Mouse (Mus musculus) ES-E14 (cell line): ENCODE data around the gene Ap4m1. TPM values are rescaled to one million over a fixed set of nuclear protein-coding genes. Genes with fewer than 3 reads are reported as not detected.

ENCODE experiments used
- DNase-seq: peaks from one replicate; pipeline ENCODE4 v3.0.0-alpha.2; 2013; ENCODE audit warnings: low read depth, low spot score
- H3K27ac ChIP-seq: 2 replicates; pipeline ENCODE4 v1.5.1; 2012; ENCODE audit warnings: low read depth, mild to moderate bottlenecking, low read length, moderate library complexity, mixed read lengths; ENCODE audit not compliant: poor library complexity, insufficient read depth, severe bottlenecking
- H3K36me3 ChIP-seq: 2 replicates; pipeline ENCODE4 v1.6.1; 2012; ENCODE audit warnings: mild to moderate bottlenecking, low read length, moderate library complexity, mixed read lengths; ENCODE audit not compliant: control insufficient read depth, poor library complexity, insufficient read depth, severe bottlenecking
- H3K4me1 ChIP-seq, 2 experiments: fragments of 150-350 bp in 1 of 2; sonication (generic) in 1 of 2; 2 replicates each; pipeline ENCODE4 v1.6.1; 2012; ENCODE audit warnings: low read length in 2 of 2, mild to moderate bottlenecking in 1 of 2, mixed read lengths in 1 of 2; ENCODE audit not compliant: control insufficient read depth in 2 of 2, insufficient read depth in 2 of 2, poor library complexity in 1 of 2
- H3K4me3 ChIP-seq, 2 experiments: fragments of 150-350 bp in 1 of 2; sonication (generic) in 1 of 2; 2 replicates each; pipeline ENCODE4 v1.5.1; 2012; ENCODE audit warnings: low read length in 2 of 2, low read depth in 1 of 2, mild to moderate bottlenecking in 1 of 2, mixed read lengths in 1 of 2; ENCODE audit not compliant: insufficient read depth in 1 of 2, poor library complexity in 1 of 2, severe bottlenecking in 1 of 2
- H3K9ac ChIP-seq: 2 replicates; pipeline ENCODE4 v1.6.1; 2012; ENCODE audit warnings: low read depth, mild to moderate bottlenecking, low read length, mixed read lengths; ENCODE audit not compliant: poor library complexity, insufficient read depth, severe bottlenecking
- H3K9me3 ChIP-seq: fragments of 150-350 bp; sonication (generic); 2 replicates; pipeline ENCODE4 v1.6.1; 2012; ENCODE audit warnings: low read depth, mild to moderate bottlenecking, low read length; ENCODE audit not compliant: control insufficient read depth, insufficient read depth
- CHD2 ChIP-seq: IDR thresholded peaks from 2 replicates; pipeline ENCODE4 v1.6.1; 2014; ENCODE audit warnings: mild to moderate bottlenecking, low read depth, low read length, inconsistent platforms
- HCFC1 ChIP-seq: IDR thresholded peaks from 2 replicates; pipeline ENCODE4 v1.6.1; 2012; ENCODE audit warnings: low read length, inconsistent platforms, borderline replicate concordance; ENCODE audit not compliant: insufficient read depth
- MAFK ChIP-seq: IDR thresholded peaks from 2 replicates; pipeline ENCODE4 v1.6.1; 2014; ENCODE audit warnings: mild to moderate bottlenecking, low read depth, low read length, inconsistent platforms; ENCODE audit not compliant: insufficient read depth
- ZC3H11A ChIP-seq: IDR thresholded peaks from 2 replicates; pipeline ENCODE4 v1.6.1; 2012; ENCODE audit warnings: low read depth, mild to moderate bottlenecking, inconsistent platforms, low read length, borderline replicate concordance
- ZNF384 ChIP-seq: IDR thresholded peaks from 2 replicates; pipeline ENCODE4 v1.6.1; 2012; ENCODE audit warnings: low read depth, low read length, inconsistent platforms
- in situ Hi-C, 2 experiments: fragments of 600-800 bp; cut with MboI; formaldehyde crosslinking; loops; one replicate each; pipeline ENCODE4 v1.15.1; 2025; ENCODE audit warnings: low sequenced_read_pairs in 2 of 2, inconsistent platforms in 1 of 2; ENCODE audit not compliant: unreplicated experiment in 2 of 2
- total RNA-seq: library from RNA; depleted of rRNA; stranded (reverse); fragments of 300-350 nt; gene quantifications from 2 replicates; pipeline ENCODE4 v1.2.3, GENCODE M21; 2012

Gene Ap4m1
- total RNA-seq, 1 experiment = 42.7 TPM

GRCm38 (mm10) chr5:138170936-138171561, 753 bp upstream of the Ap4m1 start:
- peak; percentile 88 for DNase-seq
- in situ Hi-C loops = no loop called here
- peak overlapping the region; percentile 99 for H3K9ac ChIP-seq
- no peaks in the 10 kb centered on the region for H3K9me3 ChIP-seq
- H3K4me3 ChIP-seq = peak overlapping the region; percentile 88 to 92
- H3K4me1 ChIP-seq = peaks cover 3 to 9% of the 10 kb centered on the region in 2 experiments; a peak in 2 of 4 replicates
- peaks cover 44% of the 10 kb centered on the region for H3K36me3 ChIP-seq
- H3K27ac ChIP-seq = peak overlapping the region; percentile 98
- no peak for TF ChIP-seq ZC3H11A
- TF ChIP-seq HCFC1 = peak; percentile 61
- 0 out of 2 replicates have a peak, but pooled peaks have one; percentile 59 for TF ChIP-seq CHD2

- Histone ChIP-seq H3K4me3 (no peak overlapping the region), H3K9me3 (no peaks in the 10 kb centered on the region), H3K4me1 (peaks cover 3 to 7% of the 10 kb centered on the region in 2 experiments; a peak in 2 of 4 replicates), H3K9ac (no peak overlapping the region; the same call in 1 of the 2 replicates), H3K27ac (no peak overlapping the region), H3K36me3 (peaks cover 42% of the 10 kb centered on the region)
- TF ChIP-seq ZC3H11A (no peak), ZNF384 (no peak), HCFC1 (no peak)
- DNase-seq = no peak
- in situ Hi-C loops = no loop called here
Observed at GRCm38 (mm10) chr5:138173217-138173616, 1.4 kb downstream of the Ap4m1 start.

GRCm38 (mm10) chr5:138186950-138187638, 15.3 kb downstream of the Ap4m1 start, which contains the start of the genes Taf6 and Cnpy4:
Taf6 (minus strand) TSS chr5:138187451.
Cnpy4 (plus strand) TSS chr5:138187485.
- in situ Hi-C loops = no loop called here
- TF ChIP-seq CHD2 (no peak), MAFK (0 out of 2 replicates have a peak, but pooled peaks have one; percentile 26), ZC3H11A (no peak), HCFC1 (peak; percentile 42; the same call in 1 of the 2 replicates), ZNF384 (peak; percentile 99)
- peaks cover 0 to 9% of the 10 kb centered on the region in 2 experiments; a peak in 2 of 4 replicates for H3K4me1 ChIP-seq
- peaks cover 13% of the 10 kb centered on the region for H3K36me3 ChIP-seq
- H3K4me3 ChIP-seq = peak within 1 kb of the TSS; percentile 76 to 85
- peak; percentile 80 for DNase-seq
- no peak within 1 kb of the TSS for H3K27ac ChIP-seq
- H3K9me3 ChIP-seq = no peaks in the 10 kb centered on the region
- H3K9ac ChIP-seq = peak within 1 kb of the TSS; percentile 89

- Histone ChIP-seq H3K4me3 (peak overlapping the region; percentile 76 to 85), H3K9me3 (no peaks in the 10 kb centered on the region), H3K27ac (no peak overlapping the region), H3K36me3 (peaks cover 10% of the 10 kb centered on the region), H3K9ac (peak overlapping the region; percentile 89), H3K4me1 (peaks cover 0 to 7% of the 10 kb centered on the region in 2 experiments; a peak in 2 of 4 replicates)
- in situ Hi-C loops = no loop called here
- peak; percentile 77 for DNase-seq
- TF ChIP-seq ZC3H11A (no peak), HCFC1 (peak; percentile 99), ZNF384 (no peak), MAFK (no peak)
Observed at GRCm38 (mm10) chr5:138187661-138188306, 16.0 kb downstream of the Ap4m1 start.
